Mouse (Mus musculus): ENCODE measurements around the gene Lrrc43.

Gene Lrrc43

GRCm38 (mm10) chr5:123521621-123522020 is 32.5 kb downstream of the Lrrc43 start:
- no peak for DNase-seq

DNA sequence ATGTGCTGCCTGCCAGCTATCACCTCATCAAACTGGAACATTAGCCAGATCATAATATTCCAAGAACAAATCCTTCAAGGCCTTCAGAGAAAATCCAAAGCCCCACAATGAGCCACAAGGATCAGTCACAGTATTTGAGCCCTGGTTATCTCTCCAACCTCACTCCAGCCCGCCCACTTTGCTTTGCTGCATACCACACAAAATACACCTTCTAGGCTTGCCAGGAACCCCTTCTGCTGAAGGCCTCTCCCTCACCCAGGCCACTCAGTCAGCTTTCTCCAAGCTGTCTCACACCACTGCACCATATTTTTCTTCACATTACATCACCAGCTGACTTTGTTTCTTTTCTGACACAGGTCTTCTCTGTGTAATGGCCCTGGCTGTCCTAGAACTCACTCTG is 33.1 kb downstream of the Lrrc43 start:
- DNase-seq, result no peak

- peak; percentile 98 for DNase-seq
Measured at GRCm38 (mm10) chr5:123523692-123524392, 34.7 kb downstream of the Lrrc43 start, which contains the start of gene Diablo. TSS of gene Diablo (minus strand) at chr5:123524176.

GRCm38 (mm10) chr5:123524393-123524750 is 35.3 kb downstream of the Lrrc43 start:
- DNase-seq, result no peak

- DNase-seq, result peak in 1 of 2 experiments; percentile 3
Measured at GRCm38 (mm10) chr5:123525281-123525680, 36.2 kb downstream of the Lrrc43 start, which contains the start of gene Gm49027. TSS of gene Gm49027 (minus strand) at chr5:123525488.

- peak in 1 of 2 experiments; percentile 1 for DNase-seq
Measured at GRCm38 (mm10) chr5:123525916-123526495, 36.9 kb downstream of the Lrrc43 start.

DNA sequence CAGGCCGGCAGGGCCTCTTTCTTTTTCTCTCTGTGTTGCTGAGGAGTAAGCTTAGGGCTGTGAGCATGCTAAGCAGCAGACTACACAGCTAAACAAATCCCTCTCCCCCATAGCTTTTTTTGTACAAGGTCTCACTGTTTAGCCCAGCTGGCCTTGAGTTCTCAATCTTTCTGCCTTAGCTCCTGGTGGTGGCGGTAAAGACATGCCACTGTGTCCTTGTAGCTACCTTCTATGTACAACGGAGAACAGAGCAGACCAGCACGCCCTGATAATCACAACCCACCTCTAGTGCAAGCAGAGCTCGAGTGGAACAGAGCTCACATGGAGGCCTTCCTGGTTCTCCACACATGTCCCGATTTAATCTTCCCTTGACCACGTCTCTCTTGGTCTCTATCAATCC is 39.5 kb downstream of the Lrrc43 start:
- peak in 1 of 2 experiments; percentile 0 for DNase-seq

DNA sequence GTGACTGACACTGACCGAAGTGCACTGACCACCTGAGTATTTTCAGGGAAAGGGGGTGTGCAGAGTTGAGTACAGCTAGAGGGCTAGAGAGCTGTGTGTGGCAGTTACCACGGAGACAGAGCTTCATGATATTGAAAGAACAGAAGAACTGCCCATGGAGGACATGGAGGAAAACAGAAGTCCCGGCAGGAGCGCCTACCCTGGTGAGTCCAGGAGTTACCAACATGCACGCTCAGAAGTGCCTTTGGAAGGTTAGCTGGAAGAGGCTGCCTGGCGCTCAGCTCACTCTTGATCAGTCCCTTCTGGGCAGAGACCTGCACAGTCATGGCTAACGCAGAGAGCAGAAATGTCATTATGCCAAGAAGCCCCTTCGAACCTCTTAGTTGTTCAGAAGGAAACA is 41.0 kb downstream of the Lrrc43 start:
- peak in 1 of 2 experiments; percentile 1 for DNase-seq

DNA sequence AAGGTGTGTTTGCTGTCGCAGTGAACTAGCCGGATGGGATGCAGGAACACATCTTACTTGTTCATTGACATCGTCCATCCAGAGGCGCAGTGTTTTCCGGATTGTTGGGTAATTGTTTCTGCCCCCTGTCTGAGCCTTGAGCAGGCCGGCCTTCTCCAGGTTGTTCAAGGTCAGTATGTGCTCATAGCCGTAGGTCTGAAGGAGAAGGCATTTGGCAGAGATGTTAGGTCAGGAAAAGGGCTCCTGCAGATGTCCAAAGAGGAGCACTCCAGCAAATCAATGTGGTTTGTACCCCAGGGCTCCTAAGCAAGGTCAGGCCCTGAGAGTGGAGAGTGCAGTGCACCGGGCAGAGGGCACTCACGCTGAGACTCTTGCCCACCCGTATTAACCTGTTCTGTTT is 44.7 kb downstream of the Lrrc43 start:
- DNase-seq, result no peak

GRCm38 (mm10) chr5:123555693-123556092 is 66.6 kb downstream of the Lrrc43 start:
- DNase-seq, result no peak

GRCm38 (mm10) chr5:123556451-123556850 is 67.3 kb downstream of the Lrrc43 start:
- no peak for DNase-seq

Data from thymus, adult 18-20 months (tissue).